Mouse (Mus musculus): ENCODE measurements around the gene Slc35b1. TPM values are rescaled to one million over a fixed set of nuclear protein-coding genes. Genes with fewer than 3 reads are reported as not detected.

Slc35b1 gene
- polyA plus RNA-seq, 1 experiment from 2014 or later, result 66.0 TPM

DNA sequence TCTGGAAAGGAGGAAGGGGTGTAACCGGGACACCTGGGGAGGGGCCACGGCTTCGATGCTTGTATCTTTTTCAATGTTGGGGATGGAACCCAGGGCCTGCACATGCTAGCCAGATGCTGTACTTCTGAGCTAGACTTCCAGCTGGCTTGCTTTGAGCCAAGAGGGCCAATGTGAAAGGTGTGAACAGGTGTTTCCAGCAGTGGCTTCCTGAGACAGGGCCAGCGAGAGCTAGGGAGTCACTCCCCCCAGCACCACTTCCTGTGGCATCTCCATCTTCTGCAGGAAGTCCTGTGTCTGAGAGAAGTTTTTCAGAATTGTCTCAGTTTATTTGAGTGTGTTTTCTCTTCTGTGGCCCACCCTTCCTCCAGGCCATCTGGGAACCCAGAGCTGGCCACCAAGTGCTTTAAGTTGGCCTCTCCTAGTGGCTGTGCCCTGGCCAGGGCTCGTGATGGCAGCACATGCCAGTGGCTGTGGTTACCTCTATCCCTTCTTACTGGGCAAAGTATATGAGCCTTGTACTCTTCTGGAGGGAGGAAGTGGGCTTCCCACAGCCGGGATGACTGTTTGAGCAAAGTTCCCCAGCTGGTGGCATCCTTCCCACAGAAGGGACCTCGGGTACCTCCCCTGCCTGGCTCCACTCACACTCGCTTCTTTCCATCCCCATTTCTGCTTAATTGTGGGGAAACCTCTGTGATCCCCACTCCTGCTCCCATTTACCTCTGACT is 17.3 kb upstream of the Slc35b1 start:
- H3K9me3 ChIP-seq (replicated peaks), result no peaks in the 10 kb centered on the region
- H3K27me3 ChIP-seq, result no peaks in the 10 kb centered on the region
- H3K36me3 ChIP-seq, result no peaks in the 10 kb centered on the region
- H3K4me3 ChIP-seq, result no peak overlapping the region
- peak overlapping the region; percentile 70 for H3K27ac ChIP-seq
- 79% methylated on average over 8 of the region's 8 CpGs for WGBS
- no peak for ATAC-seq (replicated peaks; ENCODE audit: insufficient number of reproducible peaks, insufficient read depth, low FRiP score, low read depth)
- H3K4me2 ChIP-seq, result no peak overlapping the region
- H3K9ac ChIP-seq, result no peak overlapping the region
- peaks cover 49% of the 10 kb centered on the region for H3K4me1 ChIP-seq (replicated peaks)

- no peak overlapping the region for H3K9ac ChIP-seq
- 90% methylated on average over 8 of the region's 8 CpGs for WGBS
- H3K4me1 ChIP-seq (replicated peaks), result peaks cover 49% of the 10 kb centered on the region
- no peaks in the 10 kb centered on the region for H3K27me3 ChIP-seq
- H3K9me3 ChIP-seq (replicated peaks), result no peaks in the 10 kb centered on the region
- no peak overlapping the region for H3K4me3 ChIP-seq
- H3K4me2 ChIP-seq, result no peak overlapping the region
- peaks cover 2% of the 10 kb centered on the region; the same call in 1 of the 2 replicates for H3K36me3 ChIP-seq
- H3K27ac ChIP-seq, result no peak overlapping the region
- ATAC-seq (replicated peaks; ENCODE audit: insufficient number of reproducible peaks, insufficient read depth, low FRiP score, low read depth), result no peak
These were observed 16.2 kb upstream of the Slc35b1 start for GRCm38 (mm10) chr11:95368231-95368823.

- peaks cover 49% of the 10 kb centered on the region for H3K4me1 ChIP-seq (replicated peaks)
- H3K27ac ChIP-seq, result no peak overlapping the region
- no peak for ATAC-seq (replicated peaks; ENCODE audit: insufficient number of reproducible peaks, insufficient read depth, low FRiP score, low read depth)
- no peaks in the 10 kb centered on the region for H3K27me3 ChIP-seq
- H3K4me2 ChIP-seq, result no peak overlapping the region
- 82% methylated on average over 4 of the region's 4 CpGs for WGBS
- no peak overlapping the region for H3K4me3 ChIP-seq
- H3K36me3 ChIP-seq, result peaks cover 4% of the 10 kb centered on the region; the same call in 1 of the 2 replicates
- H3K9me3 ChIP-seq (replicated peaks), result no peaks in the 10 kb centered on the region
- no peak overlapping the region for H3K9ac ChIP-seq
These were observed 15.6 kb upstream of the Slc35b1 start for GRCm38 (mm10) chr11:95368871-95369270.

- Histone ChIP-seq H3K27me3 (no peaks in the 10 kb centered on the region), H3K27ac (peak overlapping the region; percentile 73), H3K4me2 (no peak overlapping the region), H3K9ac (no peak overlapping the region), H3K36me3 (peaks cover 7% of the 10 kb centered on the region; the same call in 1 of the 2 replicates), H3K9me3 (replicated peaks) (no peaks in the 10 kb centered on the region), H3K4me1 (replicated peaks) (peaks cover 39% of the 10 kb centered on the region), H3K4me3 (no peak overlapping the region)
- 56% methylated on average over 15 of the region's 15 CpGs for WGBS
- ATAC-seq (replicated peaks; ENCODE audit: insufficient number of reproducible peaks, insufficient read depth, low FRiP score, low read depth), result peak; percentile 60
These were observed 14.3 kb upstream of the Slc35b1 start for GRCm38 (mm10) chr11:95369964-95370890.

- Histone ChIP-seq H3K9ac (no peak overlapping the region), H3K27me3 (no peaks in the 10 kb centered on the region), H3K9me3 (replicated peaks) (no peaks in the 10 kb centered on the region), H3K4me3 (no peak overlapping the region), H3K4me1 (replicated peaks) (peaks cover 30% of the 10 kb centered on the region), H3K36me3 (peaks cover 8% of the 10 kb centered on the region; the same call in 1 of the 2 replicates), H3K27ac (no peak overlapping the region), H3K4me2 (no peak overlapping the region)
- ATAC-seq (replicated peaks; ENCODE audit: insufficient number of reproducible peaks, insufficient read depth, low FRiP score, low read depth), result no peak
- WGBS, result 85% methylated on average over 7 of the region's 7 CpGs
These were observed 13.3 kb upstream of the Slc35b1 start for GRCm38 (mm10) chr11:95371182-95371581.

GRCm38 (mm10) chr11:95378926-95379325 is 5.6 kb upstream of the Slc35b1 start:
- ATAC-seq (replicated peaks; ENCODE audit: insufficient number of reproducible peaks, insufficient read depth, low FRiP score, low read depth), result no peak
- 47% methylated on average over 9 of the region's 9 CpGs for WGBS
- no peaks in the 10 kb centered on the region for H3K27me3 ChIP-seq
- H3K36me3 ChIP-seq, result peaks cover 14% of the 10 kb centered on the region
- H3K27ac ChIP-seq, result no peak overlapping the region
- no peaks in the 10 kb centered on the region for H3K4me1 ChIP-seq (replicated peaks)
- H3K9ac ChIP-seq, result no peak overlapping the region; the same call in 1 of the 2 replicates
- no peak overlapping the region for H3K4me3 ChIP-seq
- no peak overlapping the region for H3K4me2 ChIP-seq
- H3K9me3 ChIP-seq (replicated peaks), result no peaks in the 10 kb centered on the region

- Histone ChIP-seq H3K9me3 (replicated peaks) (no peaks in the 10 kb centered on the region), H3K4me3 (no peak overlapping the region), H3K4me2 (no peak overlapping the region), H3K4me1 (replicated peaks) (peaks cover 3% of the 10 kb centered on the region; the same call in 1 of the 2 replicates), H3K27ac (no peak overlapping the region), H3K36me3 (peaks cover 14% of the 10 kb centered on the region), H3K27me3 (no peaks in the 10 kb centered on the region), H3K9ac (no peak overlapping the region; the same call in 1 of the 2 replicates)
- no peak for ATAC-seq (replicated peaks; ENCODE audit: insufficient number of reproducible peaks, insufficient read depth, low FRiP score, low read depth)
- 45% methylated on average over 5 of the region's 5 CpGs for WGBS
These were observed 4.9 kb upstream of the Slc35b1 start for GRCm38 (mm10) chr11:95379552-95379951.

DNA sequence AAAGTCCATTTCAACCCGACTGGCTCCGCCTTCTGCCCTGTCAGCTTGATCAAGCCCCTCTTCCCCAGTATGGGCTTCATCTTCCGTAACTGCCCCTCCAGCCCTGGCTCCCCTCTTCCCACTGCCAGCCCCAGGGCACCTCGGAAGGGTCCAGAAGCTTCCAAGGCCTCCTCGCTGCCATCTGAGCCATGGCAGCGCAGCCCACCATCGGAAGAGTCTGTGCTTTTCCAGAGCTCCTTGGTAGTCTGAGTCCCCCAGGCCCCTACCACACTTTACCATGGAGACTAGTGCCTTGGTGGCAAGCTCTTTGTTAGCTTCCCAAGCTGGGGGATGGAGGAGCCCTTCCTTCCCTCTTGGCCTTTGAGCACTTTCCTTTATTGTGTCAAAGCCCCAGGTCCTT is 3.8 kb upstream of the Slc35b1 start:
- no peak overlapping the region for H3K9ac ChIP-seq
- no peaks in the 10 kb centered on the region for H3K9me3 ChIP-seq (replicated peaks)
- WGBS, result 84% methylated on average over 7 of the region's 7 CpGs
- H3K27me3 ChIP-seq, result no peaks in the 10 kb centered on the region
- H3K27ac ChIP-seq, result no peak overlapping the region
- H3K4me3 ChIP-seq, result no peak overlapping the region
- H3K36me3 ChIP-seq, result peaks cover 10% of the 10 kb centered on the region
- no peak overlapping the region for H3K4me2 ChIP-seq
- no peak for ATAC-seq (replicated peaks; ENCODE audit: insufficient number of reproducible peaks, insufficient read depth, low FRiP score, low read depth)
- H3K4me1 ChIP-seq (replicated peaks), result peaks cover 8% of the 10 kb centered on the region

DNA sequence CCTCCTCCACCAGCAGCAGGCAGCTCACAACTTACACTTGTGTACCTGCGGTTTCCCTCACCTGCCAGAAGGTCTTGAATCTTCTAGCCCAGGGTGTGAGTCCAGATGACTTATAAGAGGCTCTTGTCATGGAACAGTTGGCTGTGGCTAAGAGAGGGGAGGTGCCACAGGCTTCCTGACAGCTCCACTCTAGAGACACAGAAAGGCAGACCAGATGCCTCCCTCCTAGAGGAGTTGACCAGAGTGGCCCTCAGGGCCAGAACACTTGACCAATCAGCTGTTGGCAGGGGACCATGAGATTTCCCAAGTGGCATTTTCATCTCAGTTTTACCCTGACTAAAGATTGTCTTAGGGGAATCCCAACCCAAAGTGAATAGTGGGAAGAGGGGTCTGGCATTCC is 3.3 kb upstream of the Slc35b1 start:
- Histone ChIP-seq H3K27ac (no peak overlapping the region), H3K4me2 (no peak overlapping the region), H3K36me3 (peaks cover 10% of the 10 kb centered on the region), H3K9ac (no peak overlapping the region), H3K4me3 (no peak overlapping the region), H3K9me3 (replicated peaks) (no peaks in the 10 kb centered on the region), H3K27me3 (no peaks in the 10 kb centered on the region), H3K4me1 (replicated peaks) (peaks cover 10% of the 10 kb centered on the region)
- ATAC-seq (replicated peaks; ENCODE audit: insufficient number of reproducible peaks, insufficient read depth, low FRiP score, low read depth), result no peak
- 89% methylated on average over 1 of the region's 1 CpGs for WGBS

DNA sequence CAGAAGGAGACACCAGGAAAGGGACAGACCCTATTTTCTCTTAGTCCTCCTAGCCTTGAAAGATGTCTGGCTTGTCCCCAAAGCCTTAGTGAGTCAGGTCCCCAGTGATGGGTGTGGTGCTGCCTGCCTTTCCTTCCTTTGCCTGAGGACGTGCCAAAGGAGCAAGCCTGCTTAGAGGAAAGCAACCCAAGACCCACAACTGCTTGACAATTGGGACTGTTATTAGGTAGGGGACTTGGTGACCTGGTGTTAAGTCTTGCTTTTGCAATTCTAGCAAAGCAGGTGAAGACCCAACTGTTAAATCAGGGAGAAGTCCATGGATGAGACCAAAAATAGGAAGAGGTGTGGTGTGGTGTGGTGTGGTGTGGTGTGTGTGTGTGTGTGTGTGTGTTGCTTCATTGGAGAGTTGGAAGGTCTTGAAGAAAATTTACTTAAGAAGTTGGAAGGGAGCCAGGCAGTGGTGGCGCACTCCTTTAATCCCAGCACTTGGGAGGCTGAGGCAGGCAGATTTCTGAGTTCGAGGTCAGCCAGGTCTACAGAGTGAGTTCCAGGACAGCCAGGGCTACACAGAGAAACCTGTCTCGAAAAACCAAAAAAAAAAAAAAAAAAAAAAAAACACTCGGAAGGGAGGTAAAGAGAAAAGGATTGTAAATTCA is 1.0 kb upstream of the Slc35b1 start:
- Histone ChIP-seq H3K27me3 (no peaks in the 10 kb centered on the region), H3K36me3 (peaks cover 30% of the 10 kb centered on the region), H3K4me1 (replicated peaks) (peaks cover 10% of the 10 kb centered on the region), H3K27ac (no peak overlapping the region), H3K4me2 (no peak overlapping the region), H3K9ac (no peak overlapping the region), H3K9me3 (replicated peaks) (no peaks in the 10 kb centered on the region), H3K4me3 (no peak overlapping the region)
- WGBS, result 85% methylated on average over 5 of the region's 5 CpGs
- ATAC-seq (replicated peaks; ENCODE audit: insufficient number of reproducible peaks, insufficient read depth, low FRiP score, low read depth), result no peak

- Histone ChIP-seq H3K4me2 (peak overlapping the region; percentile 59), H3K27me3 (no peaks in the 10 kb centered on the region), H3K36me3 (peaks cover 33% of the 10 kb centered on the region), H3K4me3 (peak overlapping the region; percentile 70), H3K27ac (peak overlapping the region; percentile 29; the same call in 1 of the 2 replicates), H3K4me1 (replicated peaks) (peaks cover 10% of the 10 kb centered on the region), H3K9me3 (replicated peaks) (no peaks in the 10 kb centered on the region), H3K9ac (peak overlapping the region; percentile 21; the same call in 1 of the 2 replicates)
- ATAC-seq (replicated peaks; ENCODE audit: insufficient number of reproducible peaks, insufficient read depth, low FRiP score, low read depth), result no peak
- WGBS, result 38% methylated on average over 9 of the region's 9 CpGs
These were observed 531 bp upstream of the Slc35b1 start for GRCm38 (mm10) chr11:95384004-95384318.
